Mouse (Mus musculus) stomach, postnatal 0 days (tissue): ENCODE results near the gene Acaa1b. TPM values are rescaled to one million over a fixed set of nuclear protein-coding genes. Genes with fewer than 3 reads are reported as not detected.

Experiments used
- ATAC-seq: fragments of 200-750 bp; cut with Nextera tagmentation; 2 replicates; pipeline ENCODE4 v1.8.0; 2017; ENCODE audit not compliant: low FRiP score, low TSS enrichment
- DNase-seq: peaks from one replicate; pipeline ENCODE4 v3.0.0-alpha.2; 2016; ENCODE audit warnings: low spot score
- H3K27ac ChIP-seq: fragments of 300-500 bp; sonication (generic); replicated peaks from 2 replicates; pipeline ENCODE4 v1.5.1; 2014; ENCODE audit warnings: mild to moderate bottlenecking, control low read depth
- H3K27me3 ChIP-seq: fragments of 300-500 bp; sonication (generic); 2 replicates; pipeline ENCODE4 v1.6.1; 2014; ENCODE audit warnings: low read length; ENCODE audit not compliant: control insufficient read depth, insufficient read depth
- H3K36me3 ChIP-seq: fragments of 300-500 bp; sonication (generic); 2 replicates; pipeline ENCODE4 v1.6.1; 2014; ENCODE audit warnings: low read length, mixed read lengths; ENCODE audit not compliant: control insufficient read depth, insufficient read depth
- H3K4me1 ChIP-seq: fragments of 300-500 bp; sonication (generic); replicated peaks from 2 replicates; pipeline ENCODE4 v1.6.1; 2014; ENCODE audit warnings: antibody characterized with exemption; ENCODE audit not compliant: control insufficient read depth, insufficient read depth
- H3K4me2 ChIP-seq: fragments of 300-500 bp; sonication (generic); replicated peaks from 2 replicates; pipeline ENCODE4 v1.6.1; 2014; ENCODE audit warnings: low read depth, mild to moderate bottlenecking, control low read depth, moderate library complexity
- H3K4me3 ChIP-seq: fragments of 300-500 bp; sonication (generic); 2 replicates; pipeline ENCODE4 v1.5.1; 2014; ENCODE audit warnings: low read depth, low read length, control low read depth
- H3K9ac ChIP-seq: fragments of 300-500 bp; sonication (generic); 2 replicates; pipeline ENCODE4 v1.6.1; 2014; ENCODE audit warnings: mild to moderate bottlenecking, low read length, control low read depth, mixed read lengths
- H3K9me3 ChIP-seq: fragments of 300-500 bp; sonication (generic); 2 replicates; pipeline ENCODE4 v1.6.1; 2016; ENCODE audit warnings: low read length; ENCODE audit not compliant: control insufficient read depth
- CTCF ChIP-seq: IDR thresholded peaks from 2 replicates; pipeline ENCODE4 v1.5.1; 2016; ENCODE audit warnings: antibody characterized with exemption, low read depth, mild to moderate bottlenecking, moderate library complexity
- EP300 ChIP-seq: optimal IDR thresholded peaks from 2 replicates; pipeline ENCODE3; 2016; ENCODE audit warnings: antibody characterized with exemption
- WGBS: fragments of 180-500 bp; shearing (Covaris S2); extraction: QIAGEN DNeasy Blood & Tissue Kit; methylation state at CpG from one replicate; pipeline ENCODE4 v1.1.7; 2014; 5-methylcytosine and 5-hydroxymethylcytosine counted together
- polyA plus RNA-seq: library from polyadenylated mRNA; unstranded; fragments of >200 nt; fragmentation: Nextera tagmentation; extraction: Ambion mirVana; gene quantifications from 2 replicates; pipeline ENCODE4 v1.2.1, GENCODE M21; 2015

Acaa1b gene
- polyA plus RNA-seq, 1 experiment from 2014 or later = 10.7 TPM

- no peak for DNase-seq
- H3K4me1 ChIP-seq = no peaks in the 10 kb centered on the region
- H3K4me3 ChIP-seq = no peak overlapping the region
- H3K36me3 ChIP-seq = no peaks in the 10 kb centered on the region
- ATAC-seq = no peak
- no peak for TF ChIP-seq EP300
- no peak for TF ChIP-seq CTCF
- H3K4me2 ChIP-seq = no peak overlapping the region
- H3K27ac ChIP-seq = no peak overlapping the region
- no peaks in the 10 kb centered on the region for H3K27me3 ChIP-seq
- WGBS = 56% methylated on average over 13 of the region's 13 CpGs
- no peak overlapping the region for H3K9ac ChIP-seq
- no peaks in the 10 kb centered on the region for H3K9me3 ChIP-seq
Observed at GRCm38 (mm10) chr9:119146098-119146770, 10.7 kb downstream of the Acaa1b start.

- H3K36me3 ChIP-seq = no peaks in the 10 kb centered on the region
- no peaks in the 10 kb centered on the region for H3K27me3 ChIP-seq
- H3K4me1 ChIP-seq = no peaks in the 10 kb centered on the region
- no peak overlapping the region for H3K4me2 ChIP-seq
- no peak overlapping the region for H3K4me3 ChIP-seq
- 58% methylated on average over 6 of the region's 6 CpGs for WGBS
- ATAC-seq (no peak), DNase-seq (no peak)
- no peaks in the 10 kb centered on the region for H3K9me3 ChIP-seq
- TF ChIP-seq EP300 (no peak), CTCF (no peak)
- H3K27ac ChIP-seq = no peak overlapping the region
- no peak overlapping the region for H3K9ac ChIP-seq
Observed at GRCm38 (mm10) chr9:119145638-119146037, 11.3 kb downstream of the Acaa1b start.

DNA sequence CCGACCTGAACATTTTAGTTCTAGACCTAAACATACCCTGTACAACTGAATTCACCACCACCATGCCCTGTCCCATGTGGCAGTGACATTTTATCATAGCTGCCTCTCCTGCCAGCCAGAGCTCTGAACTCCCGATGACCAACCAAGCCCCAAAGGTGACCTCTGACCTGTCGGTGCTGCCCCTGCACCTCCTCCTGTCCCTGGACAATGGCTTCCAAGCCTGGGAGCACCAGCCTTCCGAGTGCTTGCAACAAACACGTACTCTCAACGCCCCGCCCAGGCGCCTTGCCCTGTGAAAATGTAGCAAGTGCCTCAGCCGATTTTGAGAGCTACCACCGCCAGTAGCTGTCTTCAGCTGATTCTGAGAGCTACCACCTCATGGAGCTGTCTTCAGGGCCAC lies 11.8 kb downstream of the Acaa1b start:
- Histone ChIP-seq H3K9ac (no peak overlapping the region), H3K4me3 (no peak overlapping the region), H3K4me1 (no peaks in the 10 kb centered on the region), H3K4me2 (no peak overlapping the region), H3K27me3 (no peaks in the 10 kb centered on the region), H3K27ac (no peak overlapping the region), H3K36me3 (no peaks in the 10 kb centered on the region), H3K9me3 (no peaks in the 10 kb centered on the region)
- ATAC-seq (no peak), DNase-seq (no peak)
- 57% methylated on average over 10 of the region's 10 CpGs for WGBS
- TF ChIP-seq CTCF = no peak
- no peak for TF ChIP-seq EP300

- H3K36me3 ChIP-seq = no peaks in the 10 kb centered on the region
- no peak overlapping the region for H3K27ac ChIP-seq
- H3K9ac ChIP-seq = no peak overlapping the region
- no peak overlapping the region for H3K4me3 ChIP-seq
- no peaks in the 10 kb centered on the region for H3K4me1 ChIP-seq
- ATAC-seq (no peak), DNase-seq (no peak)
- TF ChIP-seq EP300 (no peak), CTCF (no peak)
- WGBS = 73% methylated on average over 8 of the region's 8 CpGs
- H3K27me3 ChIP-seq = no peaks in the 10 kb centered on the region
- H3K9me3 ChIP-seq = no peaks in the 10 kb centered on the region
- no peak overlapping the region for H3K4me2 ChIP-seq
Observed at GRCm38 (mm10) chr9:119144696-119145095, 12.2 kb downstream of the Acaa1b start.

DNA sequence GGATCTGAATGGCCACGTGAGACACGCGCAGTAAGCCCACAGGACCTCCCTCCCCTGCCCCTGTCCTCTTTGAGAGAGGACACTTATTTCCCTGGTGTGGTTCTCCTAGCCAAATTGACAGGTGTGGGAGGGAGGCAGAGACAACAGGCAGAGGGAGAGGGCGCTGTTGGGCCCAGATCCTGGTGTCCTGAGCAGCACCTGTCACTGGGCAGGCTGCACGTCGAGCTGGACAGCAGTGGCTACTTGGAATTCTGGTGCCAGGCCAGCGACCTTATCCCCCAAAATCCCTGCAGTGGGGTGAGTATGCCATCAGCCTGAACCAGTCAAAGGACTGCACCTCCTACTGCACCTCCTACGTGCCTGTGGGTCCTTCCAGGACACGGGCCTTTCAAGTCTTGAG lies 13.5 kb downstream of the Acaa1b start:
- ATAC-seq (no peak), DNase-seq (no peak)
- no peak overlapping the region for H3K4me3 ChIP-seq
- peak; percentile 7; the same call in 1 of the 2 replicates for TF ChIP-seq CTCF
- no peak for TF ChIP-seq EP300
- no peaks in the 10 kb centered on the region for H3K36me3 ChIP-seq
- WGBS = 65% methylated on average over 9 of the region's 9 CpGs
- H3K4me2 ChIP-seq = no peak overlapping the region
- H3K4me1 ChIP-seq = no peaks in the 10 kb centered on the region
- H3K27ac ChIP-seq = no peak overlapping the region
- no peaks in the 10 kb centered on the region for H3K27me3 ChIP-seq
- H3K9ac ChIP-seq = no peak overlapping the region
- H3K9me3 ChIP-seq = no peaks in the 10 kb centered on the region

DNA sequence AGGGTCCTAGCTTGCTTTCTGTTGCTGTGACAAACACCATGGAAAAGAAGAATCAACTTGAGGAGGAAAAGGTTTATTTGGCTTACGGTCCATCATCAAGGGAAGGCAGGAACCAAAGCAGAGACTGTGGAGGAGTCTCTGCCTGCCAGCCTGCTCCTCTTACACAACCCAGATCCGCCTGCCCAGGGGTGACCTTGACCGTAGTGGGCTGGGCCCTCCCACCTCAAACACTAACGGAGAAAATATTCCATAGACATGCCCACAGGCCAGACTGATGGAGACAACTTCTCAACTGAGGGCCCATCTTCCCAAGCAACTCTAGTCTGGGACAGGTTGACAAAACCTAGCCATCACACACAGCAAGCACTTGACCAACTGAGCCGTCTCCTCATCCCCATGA lies 14.8 kb downstream of the Acaa1b start:
- Histone ChIP-seq H3K36me3 (no peaks in the 10 kb centered on the region), H3K9ac (no peak overlapping the region), H3K4me3 (no peak overlapping the region), H3K27ac (no peak overlapping the region), H3K27me3 (no peaks in the 10 kb centered on the region), H3K9me3 (no peaks in the 10 kb centered on the region), H3K4me1 (no peaks in the 10 kb centered on the region), H3K4me2 (no peak overlapping the region)
- 79% methylated on average over 5 of the region's 5 CpGs for WGBS
- TF ChIP-seq CTCF (no peak), EP300 (no peak)
- no peak for DNase-seq
- ATAC-seq = no peak
